Mouse (Mus musculus): ENCODE data around the gene Cubn. TPM values are rescaled to one million over a fixed set of nuclear protein-coding genes. Genes with fewer than 3 reads are reported as not detected.
A peak's percentile ranks its signal among the peaks of the same experiment; 100 is the strongest.

Gene Cubn
- polyA plus RNA-seq, 1 experiment: 0.23 TPM

- no peak overlapping the region for H3ac ChIP-seq (ENCODE audit: control insufficient read depth, insufficient read length)
- no peaks in the 10 kb centered on the region for H3K79me2 ChIP-seq (ENCODE audit: control insufficient read depth, insufficient read depth)
- H3K27me3 ChIP-seq (ENCODE audit: control insufficient read depth, insufficient read depth, insufficient read length): no peaks in the 10 kb centered on the region
- no peak overlapping the region for H3K4me2 ChIP-seq (ENCODE audit: low read depth)
- no peaks in the 10 kb centered on the region for H3K36me3 ChIP-seq (ENCODE audit: control insufficient read depth, insufficient read depth)
- no peak for TF ChIP-seq TCF12 (IDR thresholded peaks at IDR 0.05; ENCODE audit: insufficient read depth, poor library complexity, severe bottlenecking)
- TF ChIP-seq TCF3 (IDR thresholded peaks at IDR 0.05; ENCODE audit: insufficient read length, low read depth): no peak
- TF ChIP-seq REST (IDR thresholded peaks at IDR 0.05; ENCODE audit: insufficient read depth, insufficient read length): no peak
- no peak for TF ChIP-seq USF1 (IDR thresholded peaks at IDR 0.05; ENCODE audit: low read depth)
- H3K4me3 ChIP-seq: no peak overlapping the region
Measured at GRCm38 (mm10) chr2:13526205-13526604, 34.6 kb upstream of the Cubn start.

DNA sequence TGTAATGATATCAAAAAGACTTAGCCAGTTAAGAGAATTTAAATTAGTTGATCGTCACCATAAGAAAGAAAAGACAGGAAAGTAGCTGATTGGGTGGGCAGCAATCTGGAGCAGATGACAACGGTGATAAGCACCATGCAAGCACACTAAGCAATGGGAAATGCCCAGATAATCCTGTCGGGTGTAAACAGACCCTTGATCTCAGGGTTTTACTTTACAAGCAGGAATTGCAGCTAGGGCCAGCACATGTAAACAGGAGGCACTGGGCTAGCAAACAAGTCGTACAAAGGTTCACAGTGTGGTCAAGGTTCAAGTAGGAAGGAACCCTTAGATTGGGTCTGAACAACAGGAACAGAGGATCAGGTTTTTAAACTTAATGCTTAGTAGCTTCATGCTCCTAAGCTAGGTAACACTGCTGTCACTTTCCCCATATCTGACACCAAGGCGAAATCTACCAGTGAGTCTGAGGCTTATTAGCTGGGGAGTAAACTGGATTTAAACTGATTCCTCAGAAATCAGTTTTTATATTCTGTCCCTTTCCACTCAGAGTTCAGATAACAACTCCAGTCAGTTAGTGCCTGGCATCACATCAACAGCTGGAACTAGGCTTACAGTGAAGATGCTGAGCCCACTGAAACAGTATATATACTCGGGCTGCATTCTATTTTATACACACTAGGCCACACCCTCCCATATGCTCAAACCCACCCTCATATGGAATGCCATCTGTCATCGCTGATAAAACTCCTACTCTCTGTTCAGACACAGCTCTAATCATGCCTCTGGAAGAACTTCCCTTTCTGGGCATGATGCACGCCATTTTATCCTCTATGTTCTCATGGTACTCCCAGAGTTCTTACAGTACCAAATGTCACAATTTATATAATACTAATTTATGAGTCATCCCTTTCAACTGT lies 32.2 kb upstream of the Cubn start:
- H3ac ChIP-seq (ENCODE audit: control insufficient read depth, insufficient read length): no peak overlapping the region
- no peaks in the 10 kb centered on the region for H3K79me2 ChIP-seq (ENCODE audit: control insufficient read depth, insufficient read depth)
- no peak overlapping the region for H3K4me2 ChIP-seq (ENCODE audit: low read depth)
- TF ChIP-seq SRF (IDR thresholded peaks at IDR 0.05; ENCODE audit: control insufficient read depth, insufficient read length, low read depth) (no peak), TCF12 (IDR thresholded peaks at IDR 0.05; ENCODE audit: insufficient read depth, poor library complexity, severe bottlenecking) (no peak), USF1 (IDR thresholded peaks at IDR 0.05; ENCODE audit: low read depth) (no peak), CEBPB (IDR thresholded peaks at IDR 0.05; ENCODE audit: insufficient read depth, poor library complexity, severe bottlenecking) (no peak), TCF3 (IDR thresholded peaks at IDR 0.05; ENCODE audit: insufficient read length, low read depth) (no peak), E2F4 (IDR thresholded peaks at IDR 0.05; ENCODE audit: insufficient read depth) (no peak), POLR2A (IDR thresholded peaks at IDR 0.05; ENCODE audit: insufficient read length, low read depth) (no peak), MYOG (IDR thresholded peaks at IDR 0.05; ENCODE audit: control insufficient read depth in 1 of 3, insufficient read depth in 1 of 3, insufficient read length in 2 of 3, low read depth in 2 of 3) (no peak), POLR2AphosphoS2 (IDR thresholded peaks at IDR 0.05; ENCODE audit: insufficient read length, low read depth) (no peak), MYOD1 (IDR thresholded peaks at IDR 0.05; ENCODE audit: control insufficient read depth in 1 of 3, insufficient read length in 2 of 3, low read depth in 2 of 3) (no peak), REST (IDR thresholded peaks at IDR 0.05; ENCODE audit: insufficient read depth, insufficient read length) (no peak), MAX (IDR thresholded peaks at IDR 0.05; ENCODE audit: low read depth) (no peak)
- H3K4me3 ChIP-seq: no peak overlapping the region
- H3K27me3 ChIP-seq (ENCODE audit: control insufficient read depth, insufficient read depth, insufficient read length): no peaks in the 10 kb centered on the region
- H3K36me3 ChIP-seq (ENCODE audit: control insufficient read depth, insufficient read depth): no peaks in the 10 kb centered on the region

GRCm38 (mm10) chr2:13522106-13522505 lies 30.5 kb upstream of the Cubn start:
- Histone ChIP-seq H3K4me2 (ENCODE audit: low read depth) (peak overlapping the region; percentile 66), H3K79me2 (ENCODE audit: control insufficient read depth, insufficient read depth) (no peaks in the 10 kb centered on the region), H3ac (ENCODE audit: control insufficient read depth, insufficient read length) (no peak overlapping the region), H3K36me3 (ENCODE audit: control insufficient read depth, insufficient read depth) (no peaks in the 10 kb centered on the region), H3K27me3 (ENCODE audit: control insufficient read depth, insufficient read depth, insufficient read length) (no peaks in the 10 kb centered on the region), H3K4me3 (no peak overlapping the region)
- TF ChIP-seq TCF3 (IDR thresholded peaks at IDR 0.05; ENCODE audit: insufficient read length, low read depth) (no peak), TCF12 (IDR thresholded peaks at IDR 0.05; ENCODE audit: insufficient read depth, poor library complexity, severe bottlenecking) (no peak)

DNA sequence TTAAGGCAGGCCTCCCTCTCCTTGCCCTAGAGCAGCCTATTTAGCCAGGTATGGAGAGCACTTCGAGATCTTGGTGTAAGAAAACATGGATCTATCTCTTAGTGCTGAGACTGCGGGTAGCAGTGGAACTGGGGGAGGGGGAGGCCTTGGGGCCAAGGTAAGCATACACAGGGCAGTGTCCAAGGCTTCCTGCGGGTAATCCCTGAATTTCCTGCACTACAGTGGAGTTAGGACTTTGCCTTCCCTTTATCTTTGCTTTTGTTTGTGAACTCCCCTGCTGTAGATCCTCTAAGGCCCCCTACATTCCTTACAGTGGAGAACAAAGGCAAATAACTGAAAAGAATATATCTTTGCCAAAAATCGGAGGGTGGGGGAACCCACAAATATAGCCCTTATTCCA lies 23.3 kb upstream of the Cubn start:
- Histone ChIP-seq H3K4me3 (no peak overlapping the region), H3K4me2 (ENCODE audit: low read depth) (no peak overlapping the region), H3K27me3 (ENCODE audit: control insufficient read depth, insufficient read depth, insufficient read length) (no peaks in the 10 kb centered on the region), H3K79me2 (ENCODE audit: control insufficient read depth, insufficient read depth) (no peaks in the 10 kb centered on the region), H3K36me3 (ENCODE audit: control insufficient read depth, insufficient read depth) (peaks cover 6% of the 10 kb centered on the region), H3ac (ENCODE audit: control insufficient read depth, insufficient read length) (no peak overlapping the region)
- TF ChIP-seq SRF (IDR thresholded peaks at IDR 0.05; ENCODE audit: control insufficient read depth, insufficient read length, low read depth) (no peak), E2F4 (IDR thresholded peaks at IDR 0.05; ENCODE audit: insufficient read depth) (no peak), REST (IDR thresholded peaks at IDR 0.05; ENCODE audit: insufficient read depth, insufficient read length) (no peak), MYOD1 (IDR thresholded peaks at IDR 0.05; ENCODE audit: control insufficient read depth in 1 of 3, insufficient read length in 2 of 3, low read depth in 2 of 3) (no peak), TCF12 (IDR thresholded peaks at IDR 0.05; ENCODE audit: insufficient read depth, poor library complexity, severe bottlenecking) (no peak), USF1 (IDR thresholded peaks at IDR 0.05; ENCODE audit: low read depth) (no peak), CEBPB (IDR thresholded peaks at IDR 0.05; ENCODE audit: insufficient read depth, poor library complexity, severe bottlenecking) (no peak), POLR2A (IDR thresholded peaks at IDR 0.05; ENCODE audit: insufficient read length, low read depth) (no peak), POLR2AphosphoS2 (IDR thresholded peaks at IDR 0.05; ENCODE audit: insufficient read length, low read depth) (no peak), MYOG (IDR thresholded peaks at IDR 0.05; ENCODE audit: control insufficient read depth in 1 of 3, insufficient read depth in 1 of 3, insufficient read length in 2 of 3, low read depth in 2 of 3) (no peak), MAX (IDR thresholded peaks at IDR 0.05; ENCODE audit: low read depth) (no peak)

DNA sequence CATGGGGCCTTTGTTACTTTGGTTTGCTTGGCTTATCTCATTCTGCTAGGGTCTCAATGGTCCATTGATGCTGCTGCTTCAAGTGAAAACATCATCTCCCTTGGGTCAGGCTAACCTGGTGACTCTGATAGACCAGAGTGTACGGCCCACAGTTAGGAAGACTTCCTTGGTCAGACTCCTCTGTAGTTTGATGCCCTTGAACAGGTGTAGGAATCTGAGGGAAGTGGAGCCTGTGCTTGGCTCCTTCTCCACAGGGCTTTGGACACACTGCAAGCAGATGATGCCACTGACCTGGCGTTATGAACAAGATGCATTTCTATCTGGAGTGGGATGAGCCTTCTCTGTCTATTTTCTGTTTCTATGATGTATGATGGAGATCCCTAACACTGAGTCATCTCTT lies 11.1 kb upstream of the Cubn start:
- Histone ChIP-seq H3K4me3 (no peak overlapping the region), H3K4me2 (ENCODE audit: low read depth) (no peak overlapping the region), H3ac (ENCODE audit: control insufficient read depth, insufficient read length) (no peak overlapping the region), H3K79me2 (ENCODE audit: control insufficient read depth, insufficient read depth) (no peaks in the 10 kb centered on the region), H3K27me3 (ENCODE audit: control insufficient read depth, insufficient read depth, insufficient read length) (no peaks in the 10 kb centered on the region), H3K36me3 (ENCODE audit: control insufficient read depth, insufficient read depth) (no peaks in the 10 kb centered on the region)
- TF ChIP-seq MYOD1 (IDR thresholded peaks at IDR 0.05; ENCODE audit: control insufficient read depth in 1 of 3, insufficient read length in 2 of 3, low read depth in 2 of 3): peak in 2 of 3 experiments; percentile 52 to 61
- no peak for TF ChIP-seq TCF3 (IDR thresholded peaks at IDR 0.05; ENCODE audit: insufficient read length, low read depth)
